Mouse (Mus musculus) testis, postnatal 10 days (tissue): ENCODE measurements around the gene Larp1.

Experiments used
- DNase-seq: peaks from one replicate; pipeline ENCODE4 v3.0.0; 2021; ENCODE audit warnings: low spot score

Larp1 gene

DNA sequence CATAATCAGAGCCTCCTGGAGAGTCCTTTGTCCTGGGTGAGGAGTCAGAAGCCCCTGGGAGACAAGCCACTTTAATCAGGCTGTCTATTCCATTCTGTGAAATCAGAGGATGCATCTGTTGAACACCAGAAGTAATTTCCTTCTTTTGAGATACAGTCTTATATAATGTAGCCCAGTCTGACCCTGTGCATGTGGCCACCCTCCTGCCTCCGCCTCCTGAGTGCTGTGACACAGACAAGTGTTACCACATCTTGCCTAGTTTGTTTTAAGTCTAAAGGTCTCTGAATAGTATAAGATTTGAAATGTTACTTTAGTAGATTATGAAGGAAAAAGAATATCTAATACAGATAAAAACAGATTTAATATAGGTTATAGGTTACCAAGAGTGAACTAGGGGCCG lies 91.1 kb downstream of the Larp1 start:
- no peak for DNase-seq

DNA sequence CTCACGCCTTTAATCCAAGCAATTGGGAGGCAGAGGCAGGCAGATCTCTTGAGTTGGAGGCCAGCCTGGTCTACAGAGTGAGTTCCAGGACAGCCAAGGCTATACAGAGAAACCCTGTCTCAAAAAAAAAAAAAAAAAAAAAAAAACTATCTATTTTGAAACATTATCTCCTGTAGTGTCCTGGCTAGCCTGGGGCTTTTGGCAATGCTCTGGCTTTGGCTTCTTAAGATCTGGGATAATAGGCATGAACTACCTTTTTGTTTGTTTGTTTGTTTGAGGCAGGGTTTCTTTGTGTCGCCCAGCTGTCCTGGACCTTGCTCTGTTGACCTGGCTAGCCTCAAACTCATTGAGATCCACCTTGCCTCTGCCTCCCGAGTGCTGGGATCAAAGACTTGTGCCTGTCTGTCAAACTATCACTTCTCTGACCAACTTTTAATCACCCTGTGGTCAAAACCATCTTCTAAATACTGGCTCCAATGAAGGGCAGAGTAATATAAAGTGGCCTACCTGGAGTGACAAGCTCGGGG lies 92.4 kb downstream of the Larp1 start:
- no peak for DNase-seq

DNA sequence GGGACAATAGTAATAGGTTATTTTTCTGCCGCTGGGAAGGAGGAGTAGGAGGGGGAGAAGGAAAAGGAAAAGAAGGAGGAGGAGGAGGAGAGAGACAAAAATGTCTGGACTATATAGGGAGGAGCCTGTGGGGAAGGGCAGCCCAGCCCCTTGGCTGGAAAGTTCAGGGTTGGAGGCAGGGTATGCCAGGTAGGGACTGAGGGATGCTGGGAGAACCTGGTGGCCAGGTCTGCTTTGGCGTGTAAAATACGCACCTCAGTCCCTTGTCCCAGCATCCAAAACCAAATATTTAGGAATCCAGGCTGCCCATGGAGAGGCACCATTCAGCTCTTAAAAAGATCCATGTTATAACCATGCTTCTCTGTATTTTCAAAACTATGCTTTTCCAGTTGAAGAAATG lies 93.3 kb downstream of the Larp1 start:
- no peak for DNase-seq

DNA sequence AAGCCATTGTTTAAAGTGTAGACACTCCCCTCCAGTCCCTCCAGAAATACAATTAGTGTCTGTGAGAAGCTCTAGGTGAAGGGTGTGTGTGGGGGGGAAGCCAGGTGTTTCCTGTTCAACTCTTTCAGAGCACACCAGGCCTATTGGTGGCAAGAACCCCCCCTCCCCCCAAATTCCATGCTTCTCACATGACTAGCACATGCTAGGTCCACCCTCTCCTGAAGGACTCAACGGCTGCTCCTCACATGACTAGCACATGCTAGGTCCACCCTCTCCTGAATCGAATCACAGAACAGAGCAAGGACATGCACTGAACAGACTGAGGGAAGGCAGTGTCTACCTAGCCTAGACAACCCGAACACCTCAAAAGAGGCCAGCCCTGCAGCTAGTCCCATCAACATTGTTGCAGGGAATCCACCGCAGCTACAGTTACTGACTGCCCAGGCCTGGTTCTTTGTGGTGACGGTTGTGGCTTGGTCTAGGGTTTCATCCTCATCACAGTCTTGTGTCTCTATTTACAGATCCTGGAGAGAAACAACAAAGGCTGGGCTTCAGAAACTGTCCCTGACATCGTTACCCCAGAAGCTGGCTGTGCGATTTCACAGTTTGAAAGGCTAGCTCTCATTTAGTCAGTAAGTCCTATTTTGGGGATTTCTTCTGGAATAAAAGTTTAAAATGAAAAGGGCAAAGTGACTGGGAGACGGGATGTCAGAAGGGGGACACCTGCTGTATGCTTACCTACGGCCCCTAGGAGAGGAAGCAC lies 93.9 kb downstream of the Larp1 start:
- no peak for DNase-seq

DNA sequence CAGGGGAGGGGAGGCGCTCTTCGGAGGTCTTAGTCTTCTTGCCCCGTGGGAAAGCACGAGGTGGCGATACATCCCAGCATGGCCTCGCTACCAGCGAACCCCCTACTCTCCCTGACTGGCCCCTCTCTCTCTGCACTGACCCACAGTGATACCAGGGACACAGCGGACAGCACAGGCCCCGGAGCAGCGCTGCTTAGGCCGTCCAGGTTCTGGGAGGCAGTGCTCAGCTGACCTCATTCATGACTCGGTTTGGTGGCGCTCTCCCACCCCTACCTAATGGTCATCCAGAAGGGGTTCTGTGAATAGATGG lies 94.4 kb downstream of the Larp1 start:
- peak; percentile 61 for DNase-seq

DNA sequence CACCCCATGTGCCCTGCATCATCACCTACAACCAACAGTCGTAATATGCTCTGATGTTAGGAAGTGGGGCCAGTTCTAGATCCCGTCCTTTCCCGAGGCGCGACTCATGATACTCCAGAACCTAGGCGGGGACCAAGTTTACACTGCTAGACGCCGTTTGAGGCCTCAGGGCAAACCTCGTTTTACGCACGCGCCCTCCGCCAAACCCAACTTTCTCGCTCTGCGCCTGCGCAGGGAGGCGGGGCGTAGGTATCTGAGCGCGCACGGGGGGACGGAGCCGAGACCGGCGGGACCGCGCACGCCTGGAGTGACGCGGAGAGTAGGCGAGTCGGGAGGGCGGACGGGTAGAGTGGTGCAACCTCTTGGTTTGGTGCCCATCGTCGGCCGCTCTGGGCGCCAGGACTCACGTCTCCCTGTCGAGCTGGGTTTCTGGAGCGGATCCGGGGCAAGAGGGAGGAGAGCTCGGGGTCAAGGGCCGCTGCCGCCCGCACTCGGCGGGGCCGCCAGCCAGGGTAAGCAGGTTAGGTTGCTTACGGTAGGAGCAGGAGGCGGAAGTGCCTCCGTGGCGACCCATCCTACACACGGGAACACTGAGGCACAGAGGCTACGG lies 94.9 kb downstream of the Larp1 start, which contains the start of gene Cnot8:
TSS of gene Cnot8 (plus strand) at position 457 of the 610 bp plus-strand sequence.
- DNase-seq = peak; percentile 98

DNA sequence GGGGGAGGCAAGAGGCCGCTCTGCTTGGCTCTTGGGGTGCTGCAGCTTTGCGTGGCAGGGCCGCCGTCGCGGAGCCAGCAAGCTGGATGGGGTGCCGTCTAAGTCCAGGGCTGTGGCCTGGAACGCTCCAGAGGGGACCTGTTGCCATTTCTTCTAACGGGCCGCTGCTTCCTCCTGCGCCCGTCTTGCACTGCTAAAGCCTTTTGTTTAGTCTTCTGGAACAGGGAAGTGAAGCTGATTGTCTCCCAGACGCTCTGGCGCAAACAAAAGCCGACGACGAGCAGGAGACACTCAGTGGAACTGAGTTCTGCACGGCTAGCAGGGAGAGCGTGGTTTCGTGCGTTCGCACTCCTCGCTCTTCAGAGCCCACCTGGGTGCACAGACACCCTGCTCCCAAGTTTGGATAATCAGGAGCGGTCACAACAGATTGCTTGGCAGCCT lies 95.5 kb downstream of the Larp1 start:
- no peak for DNase-seq

DNA sequence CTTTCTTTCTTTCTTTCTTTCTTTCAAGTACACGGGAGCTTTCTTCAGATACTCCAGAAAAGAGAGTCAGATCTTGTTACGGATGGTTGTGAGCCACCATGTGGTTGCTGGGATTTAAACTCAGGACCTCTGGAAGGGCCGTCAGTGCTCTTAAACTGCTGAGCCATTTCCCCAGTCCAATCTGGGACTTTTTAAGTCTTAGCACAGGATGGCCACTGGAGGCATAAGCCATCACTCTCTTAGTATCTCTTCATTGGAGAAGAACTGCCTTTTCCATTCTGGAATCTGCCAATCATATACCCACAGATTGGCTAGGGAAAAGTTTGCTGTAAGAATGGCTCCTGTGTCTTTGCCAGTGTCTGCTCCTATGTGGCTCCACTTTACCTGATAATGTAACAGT lies 98.1 kb downstream of the Larp1 start:
- no peak for DNase-seq

DNA sequence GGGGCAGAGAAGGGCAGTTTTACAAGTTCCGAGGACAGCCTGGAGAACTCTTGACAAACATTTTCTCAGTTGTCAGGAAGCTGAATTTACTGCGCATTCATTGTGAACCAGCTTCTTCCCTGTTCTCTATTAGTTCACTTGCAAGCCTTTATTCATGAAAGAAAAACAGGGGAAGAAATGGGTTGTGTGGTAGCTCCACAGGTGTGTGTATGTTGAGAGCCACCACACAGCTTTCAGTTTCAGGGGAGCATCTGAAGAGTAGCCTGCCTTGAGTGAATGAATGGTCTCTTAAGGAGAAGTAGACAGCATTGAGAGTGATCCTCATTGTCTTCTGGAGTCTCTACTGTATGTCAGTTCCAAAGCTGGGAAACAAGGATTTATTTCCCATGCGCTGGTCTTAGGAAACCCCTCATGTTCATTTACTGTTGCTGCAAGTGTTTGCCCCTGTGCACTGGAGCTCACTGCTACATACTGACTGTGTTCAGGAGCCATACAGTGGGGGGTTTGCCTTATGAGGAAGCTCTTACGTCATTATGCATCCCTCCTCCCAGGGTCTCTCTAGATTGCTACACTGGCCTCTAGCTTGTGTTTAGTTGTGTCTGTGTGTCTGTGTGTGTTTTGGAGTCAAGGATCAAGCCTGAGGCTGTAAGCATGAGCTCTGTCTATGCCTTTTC lies 98.9 kb downstream of the Larp1 start:
- DNase-seq = no peak
